Mouse (Mus musculus): Measurements from ENCODE around the gene Ift88. TPM values are rescaled to one million over a fixed set of nuclear protein-coding genes. Genes with fewer than 3 reads are reported as not detected.

The Ift88 gene
- polyA plus RNA-seq, 1 experiment from 2014 or later: 16.2 TPM

DNA sequence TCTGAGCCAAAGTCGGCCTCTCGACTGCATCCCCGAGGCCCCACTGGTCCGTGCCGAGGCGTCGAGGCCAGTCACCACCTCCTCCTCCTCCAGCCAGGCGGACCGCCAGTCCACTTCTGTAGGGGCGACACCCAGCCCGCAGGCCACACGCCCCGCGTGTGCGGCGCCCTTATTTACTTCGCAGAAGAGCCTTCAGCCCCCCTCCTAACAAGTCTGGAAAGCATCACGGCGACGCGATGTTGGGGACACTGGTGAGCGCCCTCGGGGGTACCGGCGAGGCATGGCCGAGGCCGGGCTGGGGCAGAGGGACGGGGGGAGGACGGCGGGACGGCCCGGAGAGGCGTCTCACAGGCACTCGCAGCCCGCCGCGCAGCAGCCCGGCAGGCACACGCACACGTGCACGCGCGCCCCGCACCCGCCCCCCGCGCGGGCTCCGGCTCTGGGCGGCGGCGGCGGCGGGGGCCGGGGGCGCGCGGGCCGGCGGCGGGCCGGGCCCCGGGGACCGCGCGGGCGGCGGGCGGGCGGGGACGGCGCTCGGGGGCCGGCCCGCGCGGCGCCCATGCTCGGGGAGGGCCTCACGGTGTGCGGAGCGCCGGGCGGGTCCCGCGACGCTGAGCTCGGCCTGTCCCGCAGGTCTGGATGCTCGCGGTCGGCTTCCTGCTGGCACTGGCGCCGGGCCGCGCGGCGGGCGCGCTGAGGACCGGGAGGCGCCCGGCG lies 101.0 kb downstream of the Ift88 start, which contains the start of gene Il17d:
Gene Il17d (plus strand): TSS at position 107 of the 717 bp plus-strand sequence.
- Histone ChIP-seq H3K9ac (peak within 1 kb of the TSS; percentile 64), H3K27ac (peak within 1 kb of the TSS; percentile 93), H3K9me3 (no peaks in the 10 kb centered on the region), H3K4me3 (peak within 1 kb of the TSS; percentile 79), H3K4me1 (peaks cover 6% of the 10 kb centered on the region; the same call in 1 of the 2 replicates), H3K36me3 (no peaks in the 10 kb centered on the region), H3K27me3 (no peaks in the 10 kb centered on the region), H3K4me2 (peak within 1 kb of the TSS; percentile 95)
- ATAC-seq (ENCODE audit: borderline replicate concordance, extremely low read depth, low FRiP score, low TSS enrichment): peak; percentile 47; the same call in 1 of the 2 replicates
- WGBS: under 1% methylated on average over 65 of the region's 104 CpGs

DNA sequence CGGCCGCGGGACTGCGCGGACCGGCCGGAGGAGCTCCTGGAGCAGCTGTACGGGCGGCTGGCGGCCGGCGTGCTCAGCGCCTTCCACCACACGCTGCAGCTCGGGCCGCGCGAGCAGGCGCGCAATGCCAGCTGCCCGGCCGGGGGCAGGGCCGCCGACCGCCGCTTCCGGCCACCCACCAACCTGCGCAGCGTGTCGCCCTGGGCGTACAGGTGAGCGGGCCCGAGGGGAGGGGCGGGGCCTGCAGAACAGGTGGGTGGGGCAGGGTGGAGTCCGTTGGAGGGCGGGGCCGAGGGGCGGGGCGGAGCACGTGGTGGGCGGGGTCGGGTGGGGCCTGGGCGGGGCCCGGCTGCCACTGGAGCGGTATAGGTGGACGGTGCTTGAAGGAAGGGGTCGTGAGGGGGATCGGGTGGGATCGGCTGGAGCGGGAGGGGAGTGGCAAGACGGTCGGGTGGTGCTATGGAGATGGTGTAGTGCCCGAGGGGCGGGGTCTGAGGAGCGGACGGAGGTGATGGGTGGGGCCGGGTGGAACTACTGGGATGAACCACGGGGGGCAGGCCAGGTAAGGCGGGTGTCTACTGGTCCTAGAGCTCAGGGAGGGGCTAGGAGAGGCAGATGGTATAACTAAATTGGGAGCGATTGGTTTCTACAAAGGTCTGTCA lies 101.7 kb downstream of the Ift88 start:
- peak overlapping the region; percentile 95 for H3K4me2 ChIP-seq
- peak; percentile 90 for ATAC-seq (ENCODE audit: borderline replicate concordance, extremely low read depth, low FRiP score, low TSS enrichment)
- WGBS: 1% methylated on average over 28 of the region's 60 CpGs

DNA sequence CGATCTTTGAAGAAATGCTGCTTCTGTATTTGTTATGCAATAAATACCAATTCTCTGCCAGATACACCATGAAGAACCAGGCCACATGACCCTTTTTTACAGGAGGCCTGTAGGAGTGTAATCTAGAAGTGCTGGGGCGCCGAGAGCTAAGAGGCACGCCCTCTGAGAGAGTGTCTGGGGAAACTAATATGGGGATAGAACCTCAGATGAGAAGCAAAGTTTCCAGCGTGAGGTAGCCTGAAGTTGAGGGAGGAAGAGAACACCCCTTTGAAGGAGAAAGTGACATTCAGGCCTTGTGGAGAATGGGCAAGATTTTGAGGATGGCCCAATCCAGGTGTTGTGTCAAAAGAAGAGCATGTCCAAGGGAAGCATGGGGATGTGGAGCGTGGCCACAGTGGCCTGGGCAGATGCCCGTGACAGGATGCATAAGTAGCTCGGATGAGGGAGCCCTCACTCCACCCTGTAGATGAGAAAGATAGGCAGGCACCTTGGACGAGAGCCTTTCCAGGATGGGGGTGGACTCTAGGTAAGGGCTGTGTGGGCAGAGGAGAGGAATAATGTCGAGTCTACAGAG lies 102.3 kb downstream of the Ift88 start:
- WGBS: 47% methylated on average over 10 of the region's 10 CpGs
- no peak overlapping the region for H3K27ac ChIP-seq
- H3K9me3 ChIP-seq: no peaks in the 10 kb centered on the region
- H3K27me3 ChIP-seq: no peaks in the 10 kb centered on the region
- H3K9ac ChIP-seq: no peak overlapping the region
- peak overlapping the region; percentile 95 for H3K4me2 ChIP-seq
- H3K36me3 ChIP-seq: no peaks in the 10 kb centered on the region
- peak overlapping the region; percentile 79 for H3K4me3 ChIP-seq
- peaks cover 6% of the 10 kb centered on the region; the same call in 1 of the 2 replicates for H3K4me1 ChIP-seq
- peak; percentile 17 for ATAC-seq (ENCODE audit: borderline replicate concordance, extremely low read depth, low FRiP score, low TSS enrichment)

More for the DNA sequence above, 101.7 kb downstream of the Ift88 start:
- Histone ChIP-seq H3K27ac (peak overlapping the region; percentile 93), H3K4me3 (peak overlapping the region; percentile 79), H3K27me3 (no peaks in the 10 kb centered on the region), H3K4me1 (peaks cover 6% of the 10 kb centered on the region; the same call in 1 of the 2 replicates), H3K9me3 (no peaks in the 10 kb centered on the region), H3K36me3 (no peaks in the 10 kb centered on the region), H3K9ac (peak overlapping the region; percentile 64)

DNA sequence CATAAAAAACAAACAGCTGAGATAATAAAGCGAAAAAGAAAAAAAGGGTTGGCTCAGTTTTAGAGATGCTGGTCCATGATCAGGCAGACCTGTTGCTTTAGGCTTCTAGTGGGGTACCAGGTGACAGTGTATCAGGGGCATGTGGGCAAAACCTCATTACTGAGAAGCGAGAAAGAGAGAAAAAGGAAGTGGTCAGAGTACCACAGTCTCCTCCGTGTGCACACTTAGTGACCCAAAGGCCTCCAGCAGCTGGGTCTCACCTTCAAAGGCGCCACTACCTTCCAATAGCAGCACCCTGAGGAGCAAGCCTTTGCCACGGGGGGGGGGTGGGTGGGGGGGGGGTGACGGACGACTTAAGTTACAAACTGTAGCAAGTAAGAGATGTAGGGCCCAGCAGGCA lies 103.3 kb downstream of the Ift88 start:
- H3K4me1 ChIP-seq: peaks cover 6% of the 10 kb centered on the region; the same call in 1 of the 2 replicates
- no peak overlapping the region for H3K9ac ChIP-seq
- no peak for ATAC-seq (ENCODE audit: borderline replicate concordance, extremely low read depth, low FRiP score, low TSS enrichment)
- no peaks in the 10 kb centered on the region for H3K9me3 ChIP-seq
- H3K4me3 ChIP-seq: no peak overlapping the region
- no peak overlapping the region for H3K27ac ChIP-seq
- H3K4me2 ChIP-seq: no peak overlapping the region
- WGBS: 44% methylated on average over 7 of the region's 7 CpGs
- H3K27me3 ChIP-seq: no peaks in the 10 kb centered on the region
- no peaks in the 10 kb centered on the region for H3K36me3 ChIP-seq

DNA sequence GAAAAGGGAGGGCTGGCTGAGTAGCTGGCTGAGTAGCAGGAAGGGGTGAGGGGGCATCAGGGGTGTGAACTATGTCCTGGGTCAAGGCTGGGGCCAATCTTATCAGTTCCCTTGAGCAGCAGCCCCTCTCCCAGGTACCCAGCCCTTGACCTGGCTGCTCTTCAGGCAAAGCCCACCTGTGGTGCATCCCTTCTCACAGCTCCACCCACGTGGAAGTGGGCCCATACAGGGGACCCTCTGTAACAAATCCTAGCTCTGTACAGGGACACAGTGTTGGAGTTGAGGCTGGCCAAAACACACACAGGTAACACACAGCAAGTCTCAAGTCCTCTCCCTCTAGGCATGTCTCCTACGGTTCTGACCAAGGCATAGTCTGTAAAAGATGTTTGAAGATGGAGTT lies 103.7 kb downstream of the Ift88 start:
- no peak overlapping the region for H3K4me2 ChIP-seq
- WGBS: 28% methylated on average over 2 of the region's 2 CpGs
- H3K36me3 ChIP-seq: no peaks in the 10 kb centered on the region
- H3K27ac ChIP-seq: no peak overlapping the region
- no peak for ATAC-seq (ENCODE audit: borderline replicate concordance, extremely low read depth, low FRiP score, low TSS enrichment)
- H3K4me3 ChIP-seq: no peak overlapping the region
- H3K4me1 ChIP-seq: peaks cover 6% of the 10 kb centered on the region; the same call in 1 of the 2 replicates
- no peaks in the 10 kb centered on the region for H3K27me3 ChIP-seq
- H3K9me3 ChIP-seq: no peaks in the 10 kb centered on the region
- H3K9ac ChIP-seq: no peak overlapping the region

DNA sequence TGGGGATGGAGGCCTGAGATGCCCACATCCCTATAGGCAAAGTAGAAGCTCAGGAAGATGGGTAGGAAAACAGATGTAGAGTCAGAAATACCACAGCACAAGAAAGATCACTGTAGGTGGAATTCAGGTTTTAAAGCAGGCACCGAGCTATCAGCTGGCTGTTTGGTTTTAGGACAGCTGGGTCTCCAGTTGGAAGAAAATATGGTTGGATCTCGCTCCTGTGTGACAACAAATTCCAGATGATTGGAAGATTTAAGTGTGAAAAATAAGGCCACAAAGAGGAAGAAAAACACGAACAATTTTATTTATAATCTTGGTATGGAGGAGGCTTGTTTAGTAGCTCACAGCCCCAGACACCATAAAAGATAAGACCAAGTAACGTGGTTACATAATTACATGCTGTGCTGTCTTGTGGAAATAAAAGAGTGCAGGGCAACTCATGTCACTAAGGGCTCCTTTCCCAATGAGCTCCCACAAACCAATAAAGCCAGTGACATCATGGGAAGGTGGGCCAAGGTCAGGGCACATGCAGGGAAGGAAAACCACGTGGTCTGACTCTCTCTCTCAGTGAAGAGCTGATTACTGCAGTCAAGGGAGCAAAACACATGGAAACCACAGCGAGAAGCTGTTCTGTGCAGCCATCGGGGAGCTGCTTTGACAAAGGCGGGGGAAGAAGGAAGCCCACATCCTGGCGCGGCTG lies 105.4 kb downstream of the Ift88 start:
- no peak overlapping the region for H3K9ac ChIP-seq
- no peak overlapping the region for H3K4me3 ChIP-seq
- H3K27ac ChIP-seq: no peak overlapping the region
- no peaks in the 10 kb centered on the region for H3K27me3 ChIP-seq
- WGBS: 55% methylated on average over 10 of the region's 10 CpGs
- H3K9me3 ChIP-seq: no peaks in the 10 kb centered on the region
- peaks cover 11% of the 10 kb centered on the region for H3K4me1 ChIP-seq
- no peak overlapping the region for H3K4me2 ChIP-seq
- no peaks in the 10 kb centered on the region for H3K36me3 ChIP-seq
- ATAC-seq (ENCODE audit: borderline replicate concordance, extremely low read depth, low FRiP score, low TSS enrichment): no peak

DNA sequence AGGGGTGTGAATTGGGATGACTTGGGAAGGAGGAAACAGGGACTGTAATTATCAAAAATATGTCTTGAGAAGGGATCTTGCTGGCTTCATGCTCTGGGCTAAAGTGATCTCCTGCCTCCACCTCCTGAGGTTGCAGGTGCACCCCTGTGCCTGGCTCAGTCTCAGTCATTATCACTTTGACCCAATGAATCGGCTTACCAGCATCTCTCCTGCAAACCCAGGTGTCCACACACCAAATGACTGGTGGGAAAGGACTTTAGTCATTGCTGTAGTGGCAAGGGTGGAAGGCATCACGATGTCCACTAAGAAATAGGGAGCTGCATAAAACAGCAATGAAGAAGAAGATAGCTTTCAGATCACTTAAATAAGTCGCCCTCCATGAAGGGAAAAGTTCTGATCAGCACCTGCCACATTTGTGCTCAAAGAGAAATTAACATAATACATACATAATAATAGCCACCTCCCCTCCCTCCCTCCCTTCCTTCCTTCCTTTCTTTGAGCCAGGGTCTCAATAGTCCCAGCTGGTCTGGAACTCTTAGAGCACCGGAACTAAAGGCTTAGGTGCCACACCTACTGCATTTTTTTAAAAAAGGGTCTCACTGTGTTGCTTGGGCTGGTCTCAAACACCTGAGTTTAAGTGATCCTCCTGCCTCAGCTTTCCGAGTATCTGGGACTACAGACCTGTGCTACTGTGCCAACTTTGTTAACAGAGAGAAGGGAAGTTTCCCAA lies 106.1 kb downstream of the Ift88 start:
- no peak overlapping the region for H3K27ac ChIP-seq
- no peaks in the 10 kb centered on the region for H3K27me3 ChIP-seq
- no peak overlapping the region for H3K4me2 ChIP-seq
- no peak overlapping the region for H3K4me3 ChIP-seq
- H3K36me3 ChIP-seq: no peaks in the 10 kb centered on the region
- 65% methylated on average over 5 of the region's 5 CpGs for WGBS
- no peaks in the 10 kb centered on the region for H3K9me3 ChIP-seq
- H3K4me1 ChIP-seq: peaks cover 18% of the 10 kb centered on the region
- ATAC-seq (ENCODE audit: borderline replicate concordance, extremely low read depth, low FRiP score, low TSS enrichment): no peak
- H3K9ac ChIP-seq: no peak overlapping the region

DNA sequence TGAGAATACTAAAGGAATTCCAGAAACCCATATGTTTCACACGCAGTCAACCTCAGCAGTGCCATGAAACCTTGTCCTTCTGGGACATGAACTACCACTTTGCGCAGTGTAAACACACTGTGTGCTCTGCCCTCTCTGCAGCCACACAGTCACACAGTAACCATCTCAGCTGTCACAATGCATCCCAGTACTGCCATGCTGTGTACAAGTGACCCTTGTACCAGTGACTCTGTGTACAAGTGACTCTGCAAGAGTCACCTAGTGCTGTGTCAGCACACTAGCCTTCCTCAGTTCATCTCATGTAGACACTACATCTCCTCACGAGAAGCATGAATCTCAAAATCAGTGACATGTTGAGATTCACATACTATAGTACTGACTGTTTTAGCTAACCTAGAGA lies 108.7 kb downstream of the Ift88 start:
- Histone ChIP-seq H3K4me1 (peaks cover 37% of the 10 kb centered on the region), H3K27me3 (no peaks in the 10 kb centered on the region), H3K9ac (no peak overlapping the region), H3K9me3 (no peaks in the 10 kb centered on the region), H3K36me3 (no peaks in the 10 kb centered on the region), H3K4me3 (no peak overlapping the region), H3K27ac (no peak overlapping the region), H3K4me2 (no peak overlapping the region)
- ATAC-seq (ENCODE audit: borderline replicate concordance, extremely low read depth, low FRiP score, low TSS enrichment): no peak
- 94% methylated on average over 3 of the region's 3 CpGs for WGBS

DNA sequence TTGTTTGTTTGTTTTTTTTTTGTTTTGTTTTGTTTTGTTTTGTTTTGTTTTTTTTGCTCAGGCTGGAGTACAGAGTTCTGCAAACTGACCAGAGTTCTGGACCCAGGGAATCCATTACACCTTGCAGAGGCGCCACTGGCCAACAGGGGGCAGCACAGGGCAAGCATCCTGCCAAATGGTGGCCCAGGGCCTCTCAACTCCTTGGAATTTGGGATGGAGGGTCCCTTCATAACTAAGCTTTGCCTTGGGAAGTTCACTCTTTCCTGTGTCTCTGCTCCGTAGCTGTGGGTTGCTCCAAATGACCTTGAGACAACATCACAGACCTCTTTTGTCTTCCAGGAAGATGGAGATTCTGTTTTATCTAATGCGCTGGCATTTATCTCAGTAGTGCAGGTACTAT lies 109.4 kb downstream of the Ift88 start:
- Histone ChIP-seq H3K27ac (no peak overlapping the region), H3K4me1 (peaks cover 43% of the 10 kb centered on the region), H3K4me2 (no peak overlapping the region), H3K4me3 (no peak overlapping the region), H3K9me3 (no peaks in the 10 kb centered on the region), H3K36me3 (no peaks in the 10 kb centered on the region), H3K27me3 (no peaks in the 10 kb centered on the region), H3K9ac (no peak overlapping the region)
- no peak for ATAC-seq (ENCODE audit: borderline replicate concordance, extremely low read depth, low FRiP score, low TSS enrichment)
- WGBS: 42% methylated on average over 3 of the region's 3 CpGs

DNA sequence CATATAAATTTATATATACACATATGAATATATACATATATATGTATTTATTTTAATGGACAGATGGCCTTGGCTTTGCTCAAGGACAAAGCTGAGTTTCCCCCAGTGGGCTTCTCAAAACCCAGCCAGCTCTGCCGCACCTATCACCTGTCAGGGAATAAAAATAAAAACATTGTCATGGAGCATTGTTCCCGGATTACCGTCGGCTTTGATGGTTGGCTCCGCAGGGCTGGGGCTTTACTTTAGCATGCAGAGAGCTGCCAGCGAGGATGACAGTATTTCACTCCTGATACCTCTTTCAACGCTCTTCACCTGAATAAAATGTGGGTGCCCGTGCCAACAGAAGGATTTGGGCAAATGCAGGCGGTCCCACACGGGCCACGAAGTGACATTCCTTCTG lies 110.0 kb downstream of the Ift88 start:
- H3K27ac ChIP-seq: peak overlapping the region; percentile 85; the same call in 1 of the 2 replicates

DNA sequence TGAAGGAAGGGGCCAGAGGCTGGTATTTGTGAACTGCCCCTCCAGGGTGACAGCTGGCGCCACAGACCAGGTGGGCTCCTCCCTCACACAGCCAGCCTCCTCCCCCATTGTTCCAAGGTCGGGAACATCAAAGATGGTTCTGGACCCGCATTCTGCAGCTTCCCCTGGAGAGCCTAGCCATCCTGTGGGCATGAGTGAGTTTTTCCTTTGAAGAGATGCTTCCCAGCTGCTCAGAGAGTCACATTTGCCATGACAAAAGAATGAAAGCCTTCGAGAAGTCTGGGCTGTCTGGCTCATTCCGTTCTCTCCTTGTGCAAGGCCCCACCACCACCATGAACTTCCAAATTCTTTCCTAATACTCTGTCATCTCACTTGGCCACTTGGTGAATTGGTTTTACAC lies 110.5 kb downstream of the Ift88 start:
- H3K9ac ChIP-seq: no peak overlapping the region
- 15% methylated on average over 5 of the region's 5 CpGs for WGBS
- H3K4me3 ChIP-seq: no peak overlapping the region
- H3K27ac ChIP-seq: peak overlapping the region; percentile 85
- H3K4me1 ChIP-seq: peaks cover 43% of the 10 kb centered on the region
- no peaks in the 10 kb centered on the region for H3K36me3 ChIP-seq
- no peaks in the 10 kb centered on the region for H3K9me3 ChIP-seq
- H3K27me3 ChIP-seq: no peaks in the 10 kb centered on the region
- ATAC-seq (ENCODE audit: borderline replicate concordance, extremely low read depth, low FRiP score, low TSS enrichment): peak; percentile 26; the same call in 1 of the 2 replicates
- peak overlapping the region; percentile 33; the same call in 1 of the 2 replicates for H3K4me2 ChIP-seq

More for the DNA sequence above, 110.0 kb downstream of the Ift88 start:
- no peak overlapping the region for H3K4me3 ChIP-seq
- ATAC-seq (ENCODE audit: borderline replicate concordance, extremely low read depth, low FRiP score, low TSS enrichment): no peak
- no peaks in the 10 kb centered on the region for H3K36me3 ChIP-seq
- H3K4me1 ChIP-seq: peaks cover 43% of the 10 kb centered on the region
- no peak overlapping the region for H3K9ac ChIP-seq
- H3K27me3 ChIP-seq: no peaks in the 10 kb centered on the region
- no peaks in the 10 kb centered on the region for H3K9me3 ChIP-seq
- WGBS: 30% methylated on average over 11 of the region's 11 CpGs
- no peak overlapping the region for H3K4me2 ChIP-seq
